Mouse (Mus musculus) stomach, postnatal 0 days (tissue): Measurements from ENCODE around the gene Stk39. TPM values are rescaled to one million over a fixed set of nuclear protein-coding genes. Genes with fewer than 3 reads are reported as not detected.

Experiments used
- ATAC-seq: fragments of 200-750 bp; cut with Nextera tagmentation; 2 replicates; pipeline ENCODE4 v1.8.0; 2017; ENCODE audit not compliant: low FRiP score, low TSS enrichment
- DNase-seq: peaks from one replicate; pipeline ENCODE4 v3.0.0-alpha.2; 2016; ENCODE audit warnings: low spot score
- H3K27ac ChIP-seq: fragments of 300-500 bp; sonication (generic); replicated peaks from 2 replicates; pipeline ENCODE4 v1.5.1; 2014; ENCODE audit warnings: mild to moderate bottlenecking, control low read depth
- H3K27me3 ChIP-seq: fragments of 300-500 bp; sonication (generic); 2 replicates; pipeline ENCODE4 v1.6.1; 2014; ENCODE audit warnings: low read length; ENCODE audit not compliant: control insufficient read depth, insufficient read depth
- H3K36me3 ChIP-seq: fragments of 300-500 bp; sonication (generic); 2 replicates; pipeline ENCODE4 v1.6.1; 2014; ENCODE audit warnings: low read length, mixed read lengths; ENCODE audit not compliant: control insufficient read depth, insufficient read depth
- H3K4me1 ChIP-seq: fragments of 300-500 bp; sonication (generic); replicated peaks from 2 replicates; pipeline ENCODE4 v1.6.1; 2014; ENCODE audit warnings: antibody characterized with exemption; ENCODE audit not compliant: control insufficient read depth, insufficient read depth
- H3K4me2 ChIP-seq: fragments of 300-500 bp; sonication (generic); replicated peaks from 2 replicates; pipeline ENCODE4 v1.6.1; 2014; ENCODE audit warnings: low read depth, mild to moderate bottlenecking, control low read depth, moderate library complexity
- H3K4me3 ChIP-seq: fragments of 300-500 bp; sonication (generic); 2 replicates; pipeline ENCODE4 v1.5.1; 2014; ENCODE audit warnings: low read depth, low read length, control low read depth
- H3K9ac ChIP-seq: fragments of 300-500 bp; sonication (generic); 2 replicates; pipeline ENCODE4 v1.6.1; 2014; ENCODE audit warnings: mild to moderate bottlenecking, low read length, control low read depth, mixed read lengths
- H3K9me3 ChIP-seq: fragments of 300-500 bp; sonication (generic); 2 replicates; pipeline ENCODE4 v1.6.1; 2016; ENCODE audit warnings: low read length; ENCODE audit not compliant: control insufficient read depth
- CTCF ChIP-seq: IDR thresholded peaks from 2 replicates; pipeline ENCODE4 v1.5.1; 2016; ENCODE audit warnings: antibody characterized with exemption, low read depth, mild to moderate bottlenecking, moderate library complexity
- EP300 ChIP-seq: optimal IDR thresholded peaks from 2 replicates; pipeline ENCODE3; 2016; ENCODE audit warnings: antibody characterized with exemption
- WGBS: fragments of 180-500 bp; shearing (Covaris S2); extraction: QIAGEN DNeasy Blood & Tissue Kit; methylation state at CpG from one replicate; pipeline ENCODE4 v1.1.7; 2014; 5-methylcytosine and 5-hydroxymethylcytosine counted together
- polyA plus RNA-seq: library from polyadenylated mRNA; unstranded; fragments of >200 nt; fragmentation: Nextera tagmentation; extraction: Ambion mirVana; gene quantifications from 2 replicates; pipeline ENCODE4 v1.2.1, GENCODE M21; 2015

Gene Stk39
- polyA plus RNA-seq, 1 experiment from 2014 or later = 23.6 TPM

GRCm38 (mm10) chr2:68192605-68193464 lies 279.2 kb downstream of the Stk39 start:
- Histone ChIP-seq H3K4me2 (no peak overlapping the region), H3K4me3 (no peak overlapping the region), H3K27me3 (no peaks in the 10 kb centered on the region), H3K9me3 (no peaks in the 10 kb centered on the region), H3K27ac (no peak overlapping the region), H3K36me3 (no peaks in the 10 kb centered on the region), H3K9ac (no peak overlapping the region), H3K4me1 (no peaks in the 10 kb centered on the region)
- WGBS = 58% methylated on average over 5 of the region's 5 CpGs
- no peak for TF ChIP-seq CTCF
- TF ChIP-seq EP300 = no peak
- no peak for DNase-seq
- ATAC-seq = no peak

- Histone ChIP-seq H3K27ac (no peak overlapping the region), H3K27me3 (no peaks in the 10 kb centered on the region), H3K9ac (no peak overlapping the region), H3K9me3 (no peaks in the 10 kb centered on the region), H3K4me3 (no peak overlapping the region), H3K4me2 (no peak overlapping the region), H3K4me1 (no peaks in the 10 kb centered on the region), H3K36me3 (no peaks in the 10 kb centered on the region)
- ATAC-seq = no peak
- WGBS = 84% methylated on average over 3 of the region's 3 CpGs
- DNase-seq = no peak
- TF ChIP-seq CTCF (no peak), EP300 (no peak)
Observed at GRCm38 (mm10) chr2:68176425-68176824, 295.6 kb downstream of the Stk39 start.

GRCm38 (mm10) chr2:68171306-68171705 lies 300.8 kb downstream of the Stk39 start:
- 65% methylated on average over 10 of the region's 10 CpGs for WGBS
- Histone ChIP-seq H3K4me1 (no peaks in the 10 kb centered on the region), H3K9me3 (no peaks in the 10 kb centered on the region), H3K27me3 (no peaks in the 10 kb centered on the region), H3K27ac (no peak overlapping the region), H3K36me3 (no peaks in the 10 kb centered on the region), H3K9ac (no peak overlapping the region), H3K4me2 (no peak overlapping the region), H3K4me3 (no peak overlapping the region)
- ATAC-seq (no peak), DNase-seq (no peak)
- no peak for TF ChIP-seq CTCF
- no peak for TF ChIP-seq EP300

GRCm38 (mm10) chr2:68162012-68162411 lies 310.1 kb downstream of the Stk39 start:
- H3K9me3 ChIP-seq = no peaks in the 10 kb centered on the region
- no peak overlapping the region for H3K27ac ChIP-seq
- H3K4me3 ChIP-seq = no peak overlapping the region
- 81% methylated on average over 4 of the region's 4 CpGs for WGBS
- H3K36me3 ChIP-seq = no peaks in the 10 kb centered on the region
- H3K4me2 ChIP-seq = no peak overlapping the region
- H3K27me3 ChIP-seq = no peaks in the 10 kb centered on the region
- no peaks in the 10 kb centered on the region for H3K4me1 ChIP-seq
- H3K9ac ChIP-seq = no peak overlapping the region
- TF ChIP-seq CTCF (no peak), EP300 (no peak)
- no peak for DNase-seq
- no peak for ATAC-seq

GRCm38 (mm10) chr2:68160566-68160965 lies 311.5 kb downstream of the Stk39 start:
- no peak for TF ChIP-seq EP300
- no peak for TF ChIP-seq CTCF
- ATAC-seq (no peak), DNase-seq (no peak)
- no peak overlapping the region for H3K4me3 ChIP-seq
- 87% methylated on average over 2 of the region's 2 CpGs for WGBS
- no peak overlapping the region for H3K27ac ChIP-seq
- H3K36me3 ChIP-seq = no peaks in the 10 kb centered on the region
- H3K9ac ChIP-seq = no peak overlapping the region
- no peaks in the 10 kb centered on the region for H3K9me3 ChIP-seq
- no peak overlapping the region for H3K4me2 ChIP-seq
- no peaks in the 10 kb centered on the region for H3K4me1 ChIP-seq
- no peaks in the 10 kb centered on the region for H3K27me3 ChIP-seq

Other genes with a start within 250 kb of the Stk39 start
- gene 4933409G03Rik, start 110.1 kb upstream of the Stk39 start, polyA plus RNA-seq = not detected in 2 replicates
- not detected in 2 replicates for gene 4932414N04Rik, start 184.2 kb upstream of the Stk39 start, polyA plus RNA-seq